Mouse (Mus musculus) ES-Bruce4 (cell line): ENCODE results near the gene Gm42791. TPM values are rescaled to one million over a fixed set of nuclear protein-coding genes. Genes with fewer than 3 reads are reported as not detected.

Source experiments
- H3K27ac ChIP-seq: 2 replicates; pipeline ENCODE4 v1.5.1; 2012; ENCODE audit warnings: low read length, inconsistent platforms; ENCODE audit not compliant: insufficient read depth
- H3K27me3 ChIP-seq: 2 replicates; pipeline ENCODE4 v1.6.1; 2012; ENCODE audit warnings: mild to moderate bottlenecking, low read length, inconsistent platforms; ENCODE audit not compliant: control insufficient read depth, poor library complexity, insufficient read depth, severe bottlenecking
- H3K36me3 ChIP-seq: 2 replicates; pipeline ENCODE4 v1.6.1; 2012; ENCODE audit warnings: inconsistent platforms, mild to moderate bottlenecking, low read length, moderate library complexity; ENCODE audit not compliant: control insufficient read depth, poor library complexity, insufficient read depth, severe bottlenecking
- H3K4me1 ChIP-seq: one replicate; pipeline ENCODE4 v1.8.1; 2011; ENCODE audit warnings: low read length; ENCODE audit not compliant: control insufficient read depth, insufficient read depth
- H3K4me3 ChIP-seq: 2 replicates; pipeline ENCODE4 v1.5.1; 2011; ENCODE audit warnings: low read depth, mild to moderate bottlenecking, low read length
- H3K9ac ChIP-seq: 2 replicates; pipeline ENCODE4 v1.6.1; 2012; ENCODE audit warnings: low read depth, mild to moderate bottlenecking, inconsistent platforms; ENCODE audit not compliant: poor library complexity, severe bottlenecking
- H3K9me3 ChIP-seq: replicated peaks from 2 replicates; pipeline ENCODE4 v1.6.1; 2012; ENCODE audit warnings: mild to moderate bottlenecking, low read length, inconsistent platforms; ENCODE audit not compliant: control insufficient read depth, poor library complexity, insufficient read depth, severe bottlenecking
- CTCF ChIP-seq: IDR thresholded peaks from one replicate; pipeline ENCODE4 v1.8.1; 2011; ENCODE audit warnings: low read depth, low read length
- EP300 ChIP-seq: IDR thresholded peaks from 2 replicates; pipeline ENCODE4 v1.6.1; 2011; ENCODE audit warnings: low read depth, low read length; ENCODE audit not compliant: insufficient read depth
- POLR2A ChIP-seq: IDR thresholded peaks from one replicate; pipeline ENCODE4 v1.8.1; 2011; ENCODE audit warnings: low read length; ENCODE audit not compliant: insufficient read depth
- polyA plus RNA-seq: library from polyadenylated mRNA; stranded (reverse); fragments of >200 nt; gene quantifications from 2 replicates; pipeline ENCODE4 v1.2.4, GENCODE M21; 2011; ENCODE audit warnings: low read depth; ENCODE audit not compliant: missing spikeins, insufficient read depth, insufficient read length

Gene Gm42791
- polyA plus RNA-seq, result 1.9 and 4.8 TPM in 2 replicates

DNA sequence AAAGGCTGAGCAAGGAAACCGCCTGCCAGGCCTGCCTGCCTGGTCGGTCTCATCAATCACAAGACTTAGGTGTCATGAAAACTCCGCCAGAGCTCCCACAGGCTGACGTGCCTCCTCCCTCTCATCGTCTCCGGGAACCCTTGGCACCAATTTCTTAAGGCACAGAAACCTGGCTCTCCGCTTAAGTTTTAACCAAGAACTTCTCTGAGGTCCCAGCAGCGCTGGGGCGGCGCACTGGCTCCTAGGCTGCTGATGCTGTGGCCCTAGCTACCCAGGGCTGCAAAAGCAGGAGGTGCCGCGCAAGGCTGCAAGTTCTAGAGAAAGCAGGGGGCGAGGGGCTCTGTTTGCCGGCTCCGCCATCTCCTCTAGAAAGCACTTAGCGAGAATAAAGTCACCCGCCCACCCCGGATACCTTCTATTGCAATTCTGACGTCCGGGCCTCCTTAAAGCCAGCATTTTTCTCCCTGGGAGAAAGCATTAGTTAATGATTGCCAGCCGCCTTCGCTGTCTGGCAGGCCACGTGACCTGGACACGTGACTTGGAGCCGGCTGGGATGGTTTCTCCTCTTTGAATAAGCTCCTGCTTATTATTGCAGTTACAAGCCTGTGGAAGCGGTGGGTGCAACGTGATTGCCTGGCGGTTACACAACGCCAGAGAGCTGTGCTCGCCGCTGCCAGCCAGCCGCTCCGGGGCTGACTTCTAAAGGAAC, at the start of gene Gm42791:
TSS of gene Gm42791 (minus strand) at position 442 of the 709 bp plus-strand sequence.
- peak within 1 kb of the TSS; percentile 20; the same call in 1 of the 2 replicates for H3K4me3 ChIP-seq
- no peaks in the 10 kb centered on the region for H3K9me3 ChIP-seq
- no peak within 1 kb of the TSS for H3K27ac ChIP-seq
- H3K9ac ChIP-seq, result peak within 1 kb of the TSS; percentile 24
- TF ChIP-seq POLR2A (no peak), CTCF (no peak), EP300 (no peak)
- H3K36me3 ChIP-seq, result no peaks in the 10 kb centered on the region
- peaks cover 2% of the 10 kb centered on the region for H3K4me1 ChIP-seq
- H3K27me3 ChIP-seq, result no peaks in the 10 kb centered on the region

GRCm38 (mm10) chr5:149044067-149044466, 49.1 kb upstream of the Gm42791 start:
- H3K9me3 ChIP-seq, result no peaks in the 10 kb centered on the region
- no peak overlapping the region for H3K27ac ChIP-seq
- H3K4me3 ChIP-seq, result no peak overlapping the region
- no peaks in the 10 kb centered on the region for H3K4me1 ChIP-seq
- H3K9ac ChIP-seq, result no peak overlapping the region
- no peaks in the 10 kb centered on the region for H3K27me3 ChIP-seq
- H3K36me3 ChIP-seq, result peaks cover 19% of the 10 kb centered on the region
- TF ChIP-seq POLR2A, result no peak
- no peak for TF ChIP-seq EP300
- TF ChIP-seq CTCF, result no peak

DNA sequence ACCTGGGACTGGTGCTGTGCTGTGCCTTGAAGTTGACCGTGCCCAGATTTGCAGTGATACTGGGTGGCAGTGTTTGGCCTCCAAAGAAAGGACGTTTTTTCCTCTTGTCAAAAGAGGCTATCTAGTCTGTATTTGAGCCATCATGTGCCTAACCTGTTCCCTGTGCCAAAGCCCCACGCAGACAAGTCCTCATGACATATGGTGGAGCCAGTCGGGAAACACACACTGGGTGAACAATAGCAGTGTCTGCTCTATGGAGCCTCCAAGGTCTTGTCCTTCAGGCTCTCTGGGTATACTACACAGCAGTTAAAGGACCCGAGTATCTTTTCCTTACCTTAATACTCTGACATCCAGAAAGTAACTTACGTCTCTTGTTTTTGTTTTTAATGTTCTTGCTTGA, 48.3 kb upstream of the Gm42791 start:
- Histone ChIP-seq H3K27me3 (no peaks in the 10 kb centered on the region), H3K9ac (no peak overlapping the region), H3K9me3 (no peaks in the 10 kb centered on the region), H3K27ac (no peak overlapping the region), H3K4me1 (no peaks in the 10 kb centered on the region), H3K36me3 (peaks cover 15% of the 10 kb centered on the region), H3K4me3 (no peak overlapping the region)
- TF ChIP-seq CTCF, result no peak
- TF ChIP-seq POLR2A, result no peak
- no peak for TF ChIP-seq EP300

- Histone ChIP-seq H3K9me3 (0 out of 2 replicates have a peak, but pooled peaks cover 2% of the 10 kb centered on the region), H3K4me3 (no peak overlapping the region)
Observed at GRCm38 (mm10) chr5:149039825-149040224, 44.9 kb upstream of the Gm42791 start.

DNA sequence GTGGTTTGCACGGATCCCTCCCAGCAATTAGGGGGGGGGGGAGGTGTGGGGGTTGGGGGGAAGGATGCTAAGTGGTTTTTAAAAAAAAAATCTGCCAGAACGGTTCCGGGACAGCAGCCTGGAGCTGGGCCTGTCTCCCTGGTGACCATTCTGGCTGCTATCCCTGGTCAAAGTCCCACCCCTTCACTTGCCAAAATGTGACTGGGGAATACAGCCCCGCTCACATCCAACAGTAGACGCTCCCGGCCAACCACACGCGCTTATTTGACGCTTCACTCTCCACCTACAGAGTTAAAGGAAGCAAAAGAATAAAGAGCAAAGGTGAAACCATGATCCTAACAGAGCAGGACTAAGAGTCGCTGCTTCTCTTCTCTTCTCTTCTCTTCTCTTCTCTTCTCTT, 42.8 kb upstream of the Gm42791 start:
- Histone ChIP-seq H3K27me3 (no peaks in the 10 kb centered on the region), H3K36me3 (no peaks in the 10 kb centered on the region), H3K4me1 (no peaks in the 10 kb centered on the region), H3K4me3 (no peak overlapping the region), H3K27ac (no peak overlapping the region), H3K9ac (no peak overlapping the region), H3K9me3 (0 out of 2 replicates have a peak, but pooled peaks cover 2% of the 10 kb centered on the region)
- TF ChIP-seq POLR2A, result no peak
- TF ChIP-seq CTCF, result no peak
- no peak for TF ChIP-seq EP300

More at GRCm38 (mm10) chr5:149039825-149040224, 44.9 kb upstream of the Gm42791 start:
- TF ChIP-seq CTCF (peak; percentile 31), EP300 (no peak), POLR2A (no peak)
- H3K36me3 ChIP-seq, result no peaks in the 10 kb centered on the region
- H3K9ac ChIP-seq, result no peak overlapping the region
- H3K27ac ChIP-seq, result no peak overlapping the region
- no peaks in the 10 kb centered on the region for H3K27me3 ChIP-seq
- no peaks in the 10 kb centered on the region for H3K4me1 ChIP-seq

DNA sequence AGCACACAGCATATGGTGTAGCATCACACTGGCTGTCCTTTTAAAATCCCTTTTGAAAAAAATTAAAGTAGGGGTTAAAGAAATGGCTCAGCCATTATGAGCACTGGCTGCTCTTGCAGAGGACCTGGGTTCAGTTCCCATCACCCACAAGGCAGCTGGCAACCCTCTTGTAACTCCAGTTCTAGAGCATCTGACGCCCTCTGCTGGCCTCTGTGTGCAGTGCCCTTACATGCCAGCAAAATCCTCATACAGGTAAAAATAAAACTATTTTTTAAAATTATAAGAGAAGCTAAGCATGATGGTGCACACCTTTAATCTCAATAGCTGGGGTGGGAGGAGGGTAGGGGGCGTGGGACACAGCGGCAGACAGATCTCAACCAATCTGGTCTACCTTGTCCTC, 42.0 kb upstream of the Gm42791 start:
- Histone ChIP-seq H3K4me1 (no peaks in the 10 kb centered on the region), H3K9me3 (0 out of 2 replicates have a peak, but pooled peaks cover 2% of the 10 kb centered on the region), H3K27ac (no peak overlapping the region), H3K9ac (no peak overlapping the region), H3K36me3 (no peaks in the 10 kb centered on the region), H3K4me3 (no peak overlapping the region), H3K27me3 (no peaks in the 10 kb centered on the region)
- TF ChIP-seq EP300, result no peak
- no peak for TF ChIP-seq POLR2A
- peak; percentile 35 for TF ChIP-seq CTCF
